Mouse (Mus musculus) limb, embryonic 11.5 days (tissue): Measurements from ENCODE around the gene Slc2a1. TPM values are rescaled to one million over a fixed set of nuclear protein-coding genes. Genes with fewer than 3 reads are reported as not detected.

Source experiments
- ATAC-seq: fragments of 200-750 bp; cut with Nextera tagmentation; 2 replicates; pipeline ENCODE4 v1.8.0; 2017; ENCODE audit warnings: low read depth; ENCODE audit not compliant: insufficient number of reproducible peaks, low FRiP score, low TSS enrichment
- DNase-seq: peaks from one replicate; pipeline ENCODE4 v3.0.0-alpha.2; 2015; ENCODE audit warnings: low spot score
- H3K27ac ChIP-seq: fragments of 300-500 bp; sonication (generic); replicated peaks from 2 replicates; pipeline ENCODE4 v1.5.1; 2014; ENCODE audit warnings: low read depth, mild to moderate bottlenecking, low read length
- H3K27me3 ChIP-seq: fragments of 300-500 bp; sonication (generic); 2 replicates; pipeline ENCODE4 v1.6.1; 2014; ENCODE audit warnings: mild to moderate bottlenecking, low read length, mixed read lengths; ENCODE audit not compliant: control insufficient read depth, insufficient read depth
- H3K36me3 ChIP-seq: fragments of 300-500 bp; sonication (generic); 2 replicates; pipeline ENCODE4 v1.6.1; 2014; ENCODE audit warnings: mild to moderate bottlenecking, low read length, moderate library complexity, mixed read lengths; ENCODE audit not compliant: control insufficient read depth, insufficient read depth
- H3K4me1 ChIP-seq: fragments of 300-500 bp; sonication (generic); 2 replicates; pipeline ENCODE4 v1.6.1; 2014; ENCODE audit warnings: low read length, mixed read lengths; ENCODE audit not compliant: control insufficient read depth, insufficient read depth
- H3K4me2 ChIP-seq: fragments of 300-500 bp; sonication (generic); 2 replicates; pipeline ENCODE4 v1.6.1; 2014; ENCODE audit warnings: low read depth, mild to moderate bottlenecking, moderate library complexity; ENCODE audit not compliant: severe bottlenecking
- H3K4me3 ChIP-seq: fragments of 300-500 bp; sonication (generic); 2 replicates; pipeline ENCODE4 v1.5.1; 2014; ENCODE audit warnings: low read depth, low read length
- H3K9ac ChIP-seq: fragments of 300-500 bp; sonication (generic); 2 replicates; pipeline ENCODE4 v1.6.1; 2014; ENCODE audit warnings: mild to moderate bottlenecking, low read length
- H3K9me3 ChIP-seq: fragments of 300-500 bp; sonication (generic); 2 replicates; pipeline ENCODE4 v1.6.1; 2016; ENCODE audit warnings: low read length; ENCODE audit not compliant: control insufficient read depth
- WGBS: fragments of 180-500 bp; shearing (Covaris S2); extraction: QIAGEN DNeasy Blood & Tissue Kit; methylation state at CpG from one replicate; pipeline ENCODE4 v1.1.7; 2014; 5-methylcytosine and 5-hydroxymethylcytosine counted together
- polyA plus RNA-seq: library from polyadenylated mRNA; unstranded; fragments of >200 nt; fragmentation: Nextera tagmentation; extraction: Ambion mirVana; gene quantifications from 2 replicates; pipeline ENCODE4 v1.2.1, GENCODE M21; 2014

Gene Slc2a1
- polyA plus RNA-seq, 1 experiment from 2014 or later: 113 TPM

GRCm38 (mm10) chr4:119082740-119083231, 25.7 kb upstream of the Slc2a1 start:
- Histone ChIP-seq H3K36me3 (no peaks in the 10 kb centered on the region), H3K4me2 (no peak overlapping the region), H3K4me3 (no peak overlapping the region), H3K27ac (no peak overlapping the region), H3K4me1 (peaks cover 3% of the 10 kb centered on the region; the same call in 1 of the 2 replicates), H3K9me3 (no peaks in the 10 kb centered on the region), H3K27me3 (no peaks in the 10 kb centered on the region), H3K9ac (no peak overlapping the region)
- 80% methylated on average over 3 of the region's 3 CpGs for WGBS
- ATAC-seq (no peak), DNase-seq (no peak)

- Histone ChIP-seq H3K4me3 (no peak overlapping the region), H3K4me2 (no peak overlapping the region), H3K27me3 (no peaks in the 10 kb centered on the region), H3K27ac (no peak overlapping the region), H3K36me3 (no peaks in the 10 kb centered on the region), H3K9me3 (no peaks in the 10 kb centered on the region), H3K9ac (no peak overlapping the region), H3K4me1 (peaks cover 11% of the 10 kb centered on the region)
- DNase-seq: no peak
- WGBS: 15% methylated on average over 2 of the region's 2 CpGs
- no peak for ATAC-seq
Observed at GRCm38 (mm10) chr4:119088424-119088823, 20.1 kb upstream of the Slc2a1 start.

DNA sequence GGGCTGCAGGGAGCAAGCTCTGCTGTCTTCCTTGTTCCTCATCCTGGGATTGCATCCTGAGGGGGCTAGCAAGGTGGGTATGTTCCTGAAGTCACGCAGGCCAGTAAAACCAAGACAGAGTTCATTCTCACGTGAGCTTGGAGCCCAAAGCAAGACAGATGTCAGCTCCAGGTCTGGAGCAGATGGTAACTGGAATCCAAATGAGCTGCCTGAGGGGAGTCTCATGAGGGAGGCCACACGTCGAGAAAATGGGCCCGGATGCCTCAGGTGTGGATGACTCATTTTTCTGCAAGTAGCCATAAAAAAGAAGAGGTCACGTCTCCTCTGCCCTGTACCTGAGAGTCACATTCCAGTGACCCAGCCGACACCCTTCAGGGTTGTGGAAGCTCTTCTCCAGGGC, 14.6 kb upstream of the Slc2a1 start:
- Histone ChIP-seq H3K4me3 (no peak overlapping the region), H3K27ac (no peak overlapping the region)

GRCm38 (mm10) chr4:119094987-119095386, 13.5 kb upstream of the Slc2a1 start:
- Histone ChIP-seq H3K9me3 (no peaks in the 10 kb centered on the region), H3K27me3 (no peaks in the 10 kb centered on the region), H3K36me3 (no peaks in the 10 kb centered on the region), H3K4me2 (no peak overlapping the region), H3K9ac (no peak overlapping the region), H3K4me3 (no peak overlapping the region), H3K27ac (no peak overlapping the region), H3K4me1 (no peaks in the 10 kb centered on the region)
- ATAC-seq: no peak
- DNase-seq: no peak
- 16% methylated on average over 4 of the region's 4 CpGs for WGBS

More for the DNA sequence above, 14.6 kb upstream of the Slc2a1 start:
- 54% methylated on average over 7 of the region's 7 CpGs for WGBS
- Histone ChIP-seq H3K9me3 (no peaks in the 10 kb centered on the region), H3K36me3 (no peaks in the 10 kb centered on the region), H3K9ac (no peak overlapping the region), H3K4me1 (no peaks in the 10 kb centered on the region), H3K27me3 (no peaks in the 10 kb centered on the region), H3K4me2 (no peak overlapping the region)
- DNase-seq (no peak), ATAC-seq (no peak)

- WGBS: 82% methylated on average over 3 of the region's 3 CpGs
- H3K9ac ChIP-seq: no peak overlapping the region
- no peak for ATAC-seq
Observed at GRCm38 (mm10) chr4:119096401-119096800, 12.1 kb upstream of the Slc2a1 start.

GRCm38 (mm10) chr4:119097421-119097820, 11.1 kb upstream of the Slc2a1 start:
- DNase-seq (no peak), ATAC-seq (no peak)
- 91% methylated on average over 4 of the region's 4 CpGs for WGBS
- Histone ChIP-seq H3K4me3 (no peak overlapping the region), H3K9ac (no peak overlapping the region), H3K4me1 (no peaks in the 10 kb centered on the region), H3K27ac (no peak overlapping the region), H3K36me3 (no peaks in the 10 kb centered on the region), H3K4me2 (no peak overlapping the region), H3K9me3 (no peaks in the 10 kb centered on the region), H3K27me3 (no peaks in the 10 kb centered on the region)

More at GRCm38 (mm10) chr4:119096401-119096800, 12.1 kb upstream of the Slc2a1 start:
- no peaks in the 10 kb centered on the region for H3K27me3 ChIP-seq
- H3K4me3 ChIP-seq: no peak overlapping the region
- DNase-seq: no peak
- H3K4me1 ChIP-seq: no peaks in the 10 kb centered on the region
- H3K9me3 ChIP-seq: no peaks in the 10 kb centered on the region
- H3K4me2 ChIP-seq: no peak overlapping the region
- H3K27ac ChIP-seq: no peak overlapping the region
- no peaks in the 10 kb centered on the region for H3K36me3 ChIP-seq

DNA sequence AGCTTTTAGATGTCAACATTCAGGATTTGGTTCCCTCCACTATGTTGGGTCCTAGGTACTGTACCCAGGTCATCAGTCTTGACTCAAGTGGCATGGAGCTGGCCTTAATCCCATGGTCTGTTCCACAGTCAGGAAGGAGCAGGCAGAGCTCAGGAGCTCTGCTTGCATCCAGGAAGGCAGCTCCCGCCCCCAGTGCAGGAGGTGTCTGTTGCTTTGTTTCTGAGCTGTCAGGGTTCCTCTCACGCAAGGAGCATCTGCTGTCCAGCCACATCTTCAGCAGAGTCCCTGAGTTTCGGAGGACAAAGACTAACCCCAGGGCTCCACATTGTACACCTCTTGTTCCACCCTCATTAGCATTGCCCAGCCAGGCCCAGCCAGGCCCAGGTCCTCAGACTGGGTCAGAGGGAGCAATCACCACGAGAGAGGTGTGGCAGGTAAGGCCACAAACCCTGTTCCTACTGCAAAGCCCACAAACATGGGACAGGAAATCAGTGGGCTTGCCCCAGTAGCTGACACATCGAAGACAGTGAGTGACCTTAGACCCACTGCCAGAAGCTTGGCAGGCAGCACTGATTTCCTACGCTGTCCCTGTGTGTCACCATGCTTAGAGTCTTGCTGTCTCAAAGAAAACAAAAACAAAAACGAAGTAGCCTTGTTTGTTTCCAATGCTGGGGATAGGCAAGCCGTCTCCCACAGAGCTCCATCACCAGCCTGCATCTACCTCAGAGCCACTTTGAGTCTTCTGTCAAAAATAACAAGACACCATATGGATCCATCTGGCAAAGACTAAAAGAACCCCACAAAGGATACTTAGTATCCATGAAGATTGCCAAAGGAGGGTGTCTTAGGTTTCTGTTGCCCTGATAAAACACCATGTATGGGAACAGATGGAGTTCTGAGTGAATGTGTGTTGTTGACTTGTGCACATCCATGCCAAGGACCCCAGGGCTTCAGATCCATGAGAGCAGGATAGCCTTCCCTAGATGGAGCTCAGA, 10.0 kb upstream of the Slc2a1 start:
- DNase-seq (no peak), ATAC-seq (no peak)
- Histone ChIP-seq H3K4me3 (no peak overlapping the region), H3K9me3 (no peaks in the 10 kb centered on the region), H3K36me3 (no peaks in the 10 kb centered on the region), H3K27ac (no peak overlapping the region), H3K27me3 (no peaks in the 10 kb centered on the region), H3K4me1 (no peaks in the 10 kb centered on the region), H3K4me2 (no peak overlapping the region), H3K9ac (no peak overlapping the region)
- WGBS: 78% methylated on average over 8 of the region's 8 CpGs

- Histone ChIP-seq H3K4me1 (no peaks in the 10 kb centered on the region), H3K9ac (no peak overlapping the region), H3K9me3 (no peaks in the 10 kb centered on the region), H3K4me2 (no peak overlapping the region), H3K27me3 (no peaks in the 10 kb centered on the region), H3K4me3 (no peak overlapping the region), H3K27ac (no peak overlapping the region), H3K36me3 (no peaks in the 10 kb centered on the region)
- no peak for DNase-seq
- no peak for ATAC-seq
- 85% methylated on average over 3 of the region's 3 CpGs for WGBS
Observed at GRCm38 (mm10) chr4:119101392-119101791, 7.1 kb upstream of the Slc2a1 start.
